Mouse (Mus musculus): ENCODE results near the gene Gzme. TPM values are rescaled to one million over a fixed set of nuclear protein-coding genes. Genes with fewer than 3 reads are reported as not detected.
"Not testable (repeated sequence)": the region's sequence is repeated elsewhere in the genome, so short reads cannot be mapped to it uniquely, and the experiment has no call there.

Gene Gzme
- not detected in 2 replicates for polyA plus RNA-seq (2015; fragmentation: Nextera tagmentation; extraction: Ambion mirVana)

DNA sequence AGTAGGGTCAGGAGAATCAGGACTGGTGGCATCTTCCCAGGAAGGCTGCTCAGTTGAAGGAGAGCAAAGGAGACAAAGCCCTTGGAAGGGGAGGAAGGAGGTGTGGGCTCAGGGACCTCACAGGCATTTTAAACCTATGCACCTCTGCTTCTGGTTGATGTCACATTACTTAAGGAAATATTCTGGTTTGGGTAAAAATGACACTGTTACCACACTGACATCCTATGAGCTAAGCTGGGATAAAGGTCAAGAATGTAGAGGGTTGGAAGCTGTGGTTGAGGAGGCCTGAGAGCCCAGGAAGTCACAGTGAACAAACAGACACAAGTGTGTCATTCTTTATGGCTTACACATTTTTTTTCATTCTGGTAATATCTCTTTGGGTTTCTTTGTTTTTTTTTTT is at the start of gene Gzme:
TSS of gene Gzme (minus strand) at position 101 of the 400 bp plus-strand sequence.
- Histone ChIP-seq H3K27ac (ENCODE audit: low read length) (no peak within 1 kb of the TSS), H3K27me3 (ENCODE audit: control insufficient read depth, insufficient read depth, low read length) (no peaks in the 10 kb centered on the region), H3K4me3 (replicated peaks; ENCODE audit: low read length) (no peak within 1 kb of the TSS), H3K36me3 (ENCODE audit: control insufficient read depth, insufficient read depth, low read length) (no peaks in the 10 kb centered on the region), H3K4me1 (ENCODE audit: control insufficient read depth, insufficient read depth, low read length) (no peaks in the 10 kb centered on the region), H3K9ac (ENCODE audit: low read length) (no peak within 1 kb of the TSS), H3K9me3 (replicated peaks; ENCODE audit: control insufficient read depth, low read length) (no peaks in the 10 kb centered on the region), H3K4me2 (ENCODE audit: low read depth, low read length) (no peak within 1 kb of the TSS)
- no peak for ATAC-seq (ENCODE audit: insufficient read depth, low FRiP score)

DNA sequence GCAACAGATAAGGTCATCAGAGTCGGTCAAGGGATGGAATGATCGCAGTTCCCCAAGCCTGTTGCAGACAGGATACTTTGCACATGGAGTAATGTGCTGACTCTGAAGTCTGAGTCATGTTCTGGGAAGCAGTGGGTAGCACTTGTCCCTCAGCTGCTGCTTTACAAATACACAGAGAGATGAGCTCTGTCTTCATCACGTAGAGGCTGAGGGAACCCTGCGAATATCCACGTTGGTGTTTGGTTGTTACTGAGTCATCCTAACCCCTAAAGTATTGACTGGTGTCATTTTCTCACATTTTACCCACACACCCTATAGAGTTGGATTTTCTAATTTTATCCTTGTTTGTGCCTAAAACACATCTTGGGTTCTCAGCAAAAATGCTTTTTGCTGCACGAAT is 47.6 kb upstream of the Gzme start:
- H3K4me2 ChIP-seq (ENCODE audit: low read depth, low read length) = no peak overlapping the region
- 70% methylated on average over 6 of the region's 6 CpGs for WGBS
- H3K4me3 ChIP-seq (replicated peaks; ENCODE audit: low read length) = no peak overlapping the region
- no peak overlapping the region for H3K9ac ChIP-seq (ENCODE audit: low read length)
- H3K27ac ChIP-seq (ENCODE audit: low read length) = no peak overlapping the region
- no peaks in the 10 kb centered on the region for H3K9me3 ChIP-seq (replicated peaks; ENCODE audit: control insufficient read depth, low read length)
- no peaks in the 10 kb centered on the region for H3K4me1 ChIP-seq (ENCODE audit: control insufficient read depth, insufficient read depth, low read length)
- H3K36me3 ChIP-seq (ENCODE audit: control insufficient read depth, insufficient read depth, low read length) = no peaks in the 10 kb centered on the region
- H3K27me3 ChIP-seq (ENCODE audit: control insufficient read depth, insufficient read depth, low read length) = no peaks in the 10 kb centered on the region
- no peak for ATAC-seq (ENCODE audit: insufficient read depth, low FRiP score)

DNA sequence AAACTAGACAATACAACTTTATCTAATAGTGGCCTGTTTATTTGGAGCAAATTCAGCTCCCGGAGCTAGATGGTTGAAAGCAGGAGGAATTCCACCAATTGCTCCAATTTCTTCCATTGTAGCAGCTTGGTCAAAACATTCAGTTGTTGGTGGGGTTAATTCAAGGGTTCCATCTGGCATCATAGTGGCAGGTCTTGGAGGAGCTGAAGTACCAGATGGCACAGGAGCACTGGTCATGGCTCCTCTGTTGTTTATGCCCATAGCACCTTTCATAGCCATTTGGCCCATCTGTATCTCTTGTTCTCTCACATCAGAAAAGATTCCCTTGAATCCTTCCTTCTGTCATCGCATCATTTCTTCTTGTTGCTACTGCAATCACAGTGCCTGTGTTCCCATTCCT is 41.7 kb upstream of the Gzme start:
- Histone ChIP-seq H3K4me3 (replicated peaks; ENCODE audit: low read length) (no peak overlapping the region), H3K4me1 (ENCODE audit: control insufficient read depth, insufficient read depth, low read length) (no peaks in the 10 kb centered on the region), H3K27me3 (ENCODE audit: control insufficient read depth, insufficient read depth, low read length) (no peaks in the 10 kb centered on the region), H3K27ac (ENCODE audit: low read length) (no peak overlapping the region), H3K4me2 (ENCODE audit: low read depth, low read length) (no peak overlapping the region), H3K9ac (ENCODE audit: low read length) (no peak overlapping the region), H3K36me3 (ENCODE audit: control insufficient read depth, insufficient read depth, low read length) (no peaks in the 10 kb centered on the region), H3K9me3 (replicated peaks; ENCODE audit: control insufficient read depth, low read length) (no peaks in the 10 kb centered on the region)
- WGBS = 76% methylated on average over 2 of the region's 2 CpGs
- no peak for ATAC-seq (ENCODE audit: insufficient read depth, low FRiP score)

DNA sequence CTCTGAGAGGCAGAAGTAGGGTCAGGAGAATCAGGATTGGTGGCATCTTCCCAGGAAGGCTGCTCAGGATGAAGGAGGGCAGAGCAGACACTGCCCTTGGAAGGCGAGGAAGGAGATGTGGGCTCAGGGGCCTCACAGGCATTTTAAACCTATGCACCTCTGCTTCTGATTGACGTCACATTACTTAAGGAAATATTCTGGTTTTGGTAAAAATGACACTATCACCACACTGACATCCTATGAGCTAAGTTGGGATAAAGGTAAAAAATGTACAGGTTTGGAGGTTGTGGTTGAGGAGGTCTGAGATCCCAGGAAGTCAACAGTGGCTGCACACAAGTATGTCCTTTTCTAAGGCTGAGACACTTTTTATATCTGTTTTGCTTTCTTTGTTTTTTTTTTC is 39.1 kb upstream of the Gzme start, which contains the start of gene Gzmg:
TSS of gene Gzmg (minus strand) at position 101 of the 400 bp plus-strand sequence.
- not testable (repeated sequence) for ATAC-seq (ENCODE audit: insufficient read depth, low FRiP score); H3K36me3 ChIP-seq (ENCODE audit: control insufficient read depth, insufficient read depth, low read length); H3K4me3 ChIP-seq (replicated peaks; ENCODE audit: low read length); H3K4me1 ChIP-seq (ENCODE audit: control insufficient read depth, insufficient read depth, low read length); H3K27me3 ChIP-seq (ENCODE audit: control insufficient read depth, insufficient read depth, low read length); H3K9me3 ChIP-seq (replicated peaks; ENCODE audit: control insufficient read depth, low read length); H3K27ac ChIP-seq (ENCODE audit: low read length); H3K4me2 ChIP-seq (ENCODE audit: low read depth, low read length); H3K9ac ChIP-seq (ENCODE audit: low read length)
- 77% methylated on average over 2 of the region's 2 CpGs for WGBS

DNA sequence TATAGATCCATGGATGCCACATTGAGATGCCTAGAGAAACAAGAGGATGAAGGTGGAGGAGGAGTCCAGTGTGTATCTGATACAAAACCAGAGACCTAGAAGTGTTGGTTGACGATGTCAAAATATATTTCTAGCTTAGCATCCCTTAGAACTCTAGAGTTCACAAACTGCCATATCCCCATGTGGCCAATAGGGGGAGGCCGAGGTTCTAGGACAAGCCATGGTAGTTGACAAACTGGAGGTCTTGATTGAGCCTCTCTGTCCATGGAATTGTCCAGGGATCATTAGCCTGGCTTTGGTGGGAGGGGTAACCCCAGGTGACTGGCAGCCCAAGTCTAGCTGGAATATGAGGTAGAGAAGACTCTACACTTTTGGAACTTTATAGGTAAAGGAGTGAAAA is 34.9 kb upstream of the Gzme start:
- Histone ChIP-seq H3K9me3 (replicated peaks; ENCODE audit: control insufficient read depth, low read length) (no peaks in the 10 kb centered on the region), H3K36me3 (ENCODE audit: control insufficient read depth, insufficient read depth, low read length) (no peaks in the 10 kb centered on the region), H3K27me3 (ENCODE audit: control insufficient read depth, insufficient read depth, low read length) (no peaks in the 10 kb centered on the region), H3K4me2 (ENCODE audit: low read depth, low read length) (no peak overlapping the region), H3K4me3 (replicated peaks; ENCODE audit: low read length) (no peak overlapping the region), H3K9ac (ENCODE audit: low read length) (no peak overlapping the region), H3K4me1 (ENCODE audit: control insufficient read depth, insufficient read depth, low read length) (no peaks in the 10 kb centered on the region), H3K27ac (ENCODE audit: low read length) (no peak overlapping the region)
- 68% methylated on average over 2 of the region's 2 CpGs for WGBS
- ATAC-seq (ENCODE audit: insufficient read depth, low FRiP score) = no peak

DNA sequence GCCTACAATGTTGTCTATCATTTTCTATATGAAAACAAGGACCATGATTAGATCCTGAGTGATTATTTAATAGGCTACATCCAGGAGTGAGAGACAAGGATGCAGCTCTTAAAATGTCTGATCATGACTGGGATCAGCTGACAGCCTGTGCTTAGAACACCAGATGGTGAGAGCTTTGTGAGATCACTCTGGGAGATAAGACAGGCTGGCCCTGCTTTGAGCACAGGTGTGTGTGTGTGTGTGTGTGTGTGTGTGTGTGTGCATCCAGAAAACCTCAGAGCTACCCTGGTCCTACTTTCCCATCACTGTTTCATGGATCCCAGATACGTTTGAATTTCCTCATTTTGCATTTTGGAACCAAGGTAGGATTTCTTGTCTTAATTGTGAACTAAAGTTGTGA is 13.2 kb upstream of the Gzme start:
- not testable (repeated sequence) for H3K36me3 ChIP-seq (ENCODE audit: control insufficient read depth, insufficient read depth, low read length); H3K4me3 ChIP-seq (replicated peaks; ENCODE audit: low read length); H3K4me1 ChIP-seq (ENCODE audit: control insufficient read depth, insufficient read depth, low read length); H3K9me3 ChIP-seq (replicated peaks; ENCODE audit: control insufficient read depth, low read length); ATAC-seq (ENCODE audit: insufficient read depth, low FRiP score); H3K27me3 ChIP-seq (ENCODE audit: control insufficient read depth, insufficient read depth, low read length); H3K27ac ChIP-seq (ENCODE audit: low read length); H3K4me2 ChIP-seq (ENCODE audit: low read depth, low read length); H3K9ac ChIP-seq (ENCODE audit: low read length)
- WGBS = 56% methylated on average over 1 of the region's 1 CpGs

DNA sequence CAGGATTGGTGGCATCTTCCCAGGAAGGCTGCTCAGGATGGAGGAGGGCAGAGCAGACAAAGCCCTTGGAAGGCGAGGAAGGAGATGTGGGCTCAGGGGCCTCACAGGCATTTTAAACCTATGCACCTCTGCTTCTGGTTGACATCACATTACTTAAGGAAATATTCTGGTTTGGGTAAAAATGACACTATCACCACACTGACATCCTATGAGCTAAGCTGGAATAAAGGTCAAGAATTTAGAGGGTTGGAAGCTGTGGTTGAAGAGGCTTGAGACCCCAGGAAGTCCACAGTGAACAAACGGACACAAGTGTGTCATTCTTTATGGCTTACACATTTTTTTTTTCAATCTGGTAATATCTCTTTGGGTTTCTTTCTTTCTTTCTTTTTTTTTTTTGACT is 12.1 kb upstream of the Gzme start, which contains the start of gene Gzmd:
TSS of gene Gzmd (minus strand) at position 101 of the 400 bp plus-strand sequence.
- H3K9ac ChIP-seq (ENCODE audit: low read length); H3K36me3 ChIP-seq (ENCODE audit: control insufficient read depth, insufficient read depth, low read length); H3K27me3 ChIP-seq (ENCODE audit: control insufficient read depth, insufficient read depth, low read length); H3K4me1 ChIP-seq (ENCODE audit: control insufficient read depth, insufficient read depth, low read length); H3K27ac ChIP-seq (ENCODE audit: low read length); H3K4me3 ChIP-seq (replicated peaks; ENCODE audit: low read length); ATAC-seq (ENCODE audit: insufficient read depth, low FRiP score); H3K4me2 ChIP-seq (ENCODE audit: low read depth, low read length); H3K9me3 ChIP-seq (replicated peaks; ENCODE audit: control insufficient read depth, low read length): not testable (repeated sequence)
- WGBS = 70% methylated on average over 2 of the region's 2 CpGs

DNA sequence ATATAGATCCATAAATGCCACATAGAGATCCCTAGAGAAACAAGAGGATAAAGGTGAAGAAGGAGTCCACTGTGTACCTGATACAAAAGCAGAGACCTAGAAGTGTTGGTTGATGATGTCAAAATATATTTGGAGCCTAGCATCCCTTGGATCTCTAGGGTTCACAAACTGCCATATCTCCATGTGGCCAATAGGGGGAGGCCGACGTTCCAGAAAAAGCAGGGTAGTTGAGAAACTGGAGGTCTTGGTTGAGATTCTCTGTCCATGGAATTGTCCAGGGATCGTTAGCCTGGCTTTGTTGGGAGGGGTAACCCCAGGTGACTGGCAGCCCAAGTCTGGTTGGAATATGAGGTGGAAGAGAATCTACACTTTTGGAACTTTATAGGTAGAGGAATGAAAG is 7.9 kb upstream of the Gzme start:
- H3K36me3 ChIP-seq (ENCODE audit: control insufficient read depth, insufficient read depth, low read length) = no peaks in the 10 kb centered on the region
- H3K4me3 ChIP-seq (replicated peaks; ENCODE audit: low read length) = no peak overlapping the region
- no peak overlapping the region for H3K27ac ChIP-seq (ENCODE audit: low read length)
- 51% methylated on average over 3 of the region's 3 CpGs for WGBS
- H3K9ac ChIP-seq (ENCODE audit: low read length) = no peak overlapping the region
- no peak overlapping the region for H3K4me2 ChIP-seq (ENCODE audit: low read depth, low read length)
- H3K4me1 ChIP-seq (ENCODE audit: control insufficient read depth, insufficient read depth, low read length) = no peaks in the 10 kb centered on the region
- no peaks in the 10 kb centered on the region for H3K9me3 ChIP-seq (replicated peaks; ENCODE audit: control insufficient read depth, low read length)
- H3K27me3 ChIP-seq (ENCODE audit: control insufficient read depth, insufficient read depth, low read length) = no peaks in the 10 kb centered on the region
- no peak for ATAC-seq (ENCODE audit: insufficient read depth, low FRiP score)

DNA sequence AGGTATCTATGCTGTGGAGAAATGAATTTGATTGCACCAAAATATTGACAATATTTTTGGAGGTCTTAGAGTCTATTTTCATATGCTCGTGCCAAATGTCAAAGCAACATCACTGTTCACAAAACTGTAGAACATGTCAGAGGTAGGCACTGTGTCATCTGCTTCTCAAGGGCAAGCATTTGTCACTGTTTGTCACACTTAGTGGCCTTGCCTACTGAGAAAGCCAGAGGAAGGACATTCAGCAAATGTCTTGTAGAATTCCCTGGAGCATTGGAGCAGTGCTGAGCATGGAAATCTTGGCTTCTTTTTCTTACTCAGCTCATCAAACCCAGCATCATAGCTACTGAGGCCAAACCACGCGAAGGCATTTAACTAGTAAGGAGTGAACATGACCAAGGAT is 3.1 kb upstream of the Gzme start:
- no peak overlapping the region for H3K9ac ChIP-seq (ENCODE audit: low read length)
- H3K4me2 ChIP-seq (ENCODE audit: low read depth, low read length) = no peak overlapping the region
- no peaks in the 10 kb centered on the region for H3K9me3 ChIP-seq (replicated peaks; ENCODE audit: control insufficient read depth, low read length)
- H3K4me3 ChIP-seq (replicated peaks; ENCODE audit: low read length) = no peak overlapping the region
- WGBS = 78% methylated on average over 3 of the region's 3 CpGs
- no peak for ATAC-seq (ENCODE audit: insufficient read depth, low FRiP score)
- H3K4me1 ChIP-seq (ENCODE audit: control insufficient read depth, insufficient read depth, low read length) = no peaks in the 10 kb centered on the region
- H3K27me3 ChIP-seq (ENCODE audit: control insufficient read depth, insufficient read depth, low read length) = no peaks in the 10 kb centered on the region
- H3K27ac ChIP-seq (ENCODE audit: low read length) = no peak overlapping the region
- no peaks in the 10 kb centered on the region for H3K36me3 ChIP-seq (ENCODE audit: control insufficient read depth, insufficient read depth, low read length)

Data from stomach, embryonic 16.5 days (tissue).